Mouse (Mus musculus): ENCODE data around the gene Clnk.
"Not testable (repeated sequence)": the region's sequence is repeated elsewhere in the genome, so short reads cannot be mapped to it uniquely, and the experiment has no call there.

Clnk gene

GRCm38 (mm10) chr5:38876622-38877021, at the start of gene Clnk:
Gene Clnk (minus strand): TSS chr5:38876812.
- DNase-seq (ENCODE audit: low read depth, low spot score) = no peak

GRCm38 (mm10) chr5:38905271-38905670, 28.7 kb upstream of the Clnk start:
- no peak for DNase-seq (ENCODE audit: low read depth, low spot score)

GRCm38 (mm10) chr5:38904528-38905044, 28.0 kb upstream of the Clnk start:
- DNase-seq (ENCODE audit: low read depth, low spot score) = no peak

- no peak for DNase-seq (ENCODE audit: low read depth, low spot score)
Observed at GRCm38 (mm10) chr5:38902889-38903288, 26.3 kb upstream of the Clnk start.

GRCm38 (mm10) chr5:38899051-38899450, 22.4 kb upstream of the Clnk start:
- no peak for DNase-seq (ENCODE audit: low read depth, low spot score)

- no peak for DNase-seq (ENCODE audit: low read depth, low spot score)
Observed at GRCm38 (mm10) chr5:38888646-38889045, 12.0 kb upstream of the Clnk start.

GRCm38 (mm10) chr5:38886623-38887275, 10.1 kb upstream of the Clnk start:
- DNase-seq (ENCODE audit: low read depth, low spot score) = no peak

- DNase-seq (ENCODE audit: low read depth, low spot score) = not testable (repeated sequence)
Observed at GRCm38 (mm10) chr5:38882635-38883034, 6.0 kb upstream of the Clnk start.

- DNase-seq (ENCODE audit: low read depth, low spot score) = no peak
Observed at GRCm38 (mm10) chr5:38881728-38882620, 5.4 kb upstream of the Clnk start.

GRCm38 (mm10) chr5:38881416-38881727, 4.8 kb upstream of the Clnk start:
- DNase-seq (ENCODE audit: low read depth, low spot score) = no peak

- no peak for DNase-seq (ENCODE audit: low read depth, low spot score)
Observed at GRCm38 (mm10) chr5:38879989-38880706, 3.5 kb upstream of the Clnk start.

- no peak for DNase-seq (ENCODE audit: low read depth, low spot score)
Observed at GRCm38 (mm10) chr5:38875403-38875802, 1.2 kb downstream of the Clnk start.

- DNase-seq (ENCODE audit: low read depth, low spot score) = no peak
Observed at GRCm38 (mm10) chr5:38874931-38875330, 1.7 kb downstream of the Clnk start.

- DNase-seq (ENCODE audit: low read depth, low spot score) = no peak
Observed at GRCm38 (mm10) chr5:38872906-38873305, 3.7 kb downstream of the Clnk start.

- DNase-seq (ENCODE audit: low read depth, low spot score) = no peak
Observed at GRCm38 (mm10) chr5:38871591-38871990, 5.0 kb downstream of the Clnk start.

- DNase-seq (ENCODE audit: low read depth, low spot score) = no peak
Observed at GRCm38 (mm10) chr5:38870485-38870884, 6.1 kb downstream of the Clnk start.

- DNase-seq (ENCODE audit: low read depth, low spot score) = no peak
Observed at GRCm38 (mm10) chr5:38869976-38870375, 6.6 kb downstream of the Clnk start.

- DNase-seq (ENCODE audit: low read depth, low spot score) = no peak
Observed at GRCm38 (mm10) chr5:38864624-38865023, 12.0 kb downstream of the Clnk start.

- DNase-seq (ENCODE audit: low read depth, low spot score) = no peak
Observed at GRCm38 (mm10) chr5:38863029-38863428, 13.6 kb downstream of the Clnk start.

GRCm38 (mm10) chr5:38862288-38862985, 14.2 kb downstream of the Clnk start:
- DNase-seq (ENCODE audit: low read depth, low spot score) = peak; percentile 37

- DNase-seq (ENCODE audit: low read depth, low spot score) = no peak
Observed at GRCm38 (mm10) chr5:38858015-38858721, 18.4 kb downstream of the Clnk start.
